Mouse (Mus musculus) gastrocnemius, adult 8-10 months (tissue): Measurements from ENCODE around the gene Gm6408. TPM values are rescaled to one million over a fixed set of nuclear protein-coding genes. Genes with fewer than 3 reads are reported as not detected.
"Not testable (repeated sequence)": the region's sequence is repeated elsewhere in the genome, so short reads cannot be mapped to it uniquely, and the experiment has no call there.

Experiments used
- DNase-seq, 2 experiments: peaks; one replicate each; pipeline ENCODE4 v3.0.0; 2022; ENCODE audit warnings: low spot score in 2 of 2
- total RNA-seq, 4 experiments: library from RNA; stranded (reverse); gene quantifications; 2 replicates each; pipeline ENCODE4 v1.2.4; 2022

Gm6408 gene
- total RNA-seq = not detected

DNA sequence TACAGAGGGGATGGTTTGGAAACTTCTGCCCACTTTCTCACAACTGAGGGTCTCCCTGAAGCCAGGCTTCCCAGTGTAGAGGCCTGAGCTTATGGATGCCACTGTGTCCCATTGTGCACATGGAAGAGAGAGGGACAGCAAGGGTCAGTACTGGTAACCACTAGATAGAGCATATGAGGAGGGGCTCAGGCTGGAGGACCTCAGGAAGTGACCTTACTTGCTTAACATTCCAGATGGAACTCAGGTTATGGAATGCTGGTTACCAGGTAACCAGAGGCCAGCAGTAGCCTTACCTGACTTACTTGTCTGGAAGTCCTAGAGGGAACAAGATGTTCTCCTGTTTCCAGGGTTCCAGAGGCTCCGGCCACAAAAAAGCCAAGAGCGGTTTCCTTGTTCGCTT is at the start of gene Gm6408:
Gm6408 (plus strand) TSS at position 301 of the 400 bp plus-strand sequence.
- not testable (repeated sequence) for DNase-seq

DNA sequence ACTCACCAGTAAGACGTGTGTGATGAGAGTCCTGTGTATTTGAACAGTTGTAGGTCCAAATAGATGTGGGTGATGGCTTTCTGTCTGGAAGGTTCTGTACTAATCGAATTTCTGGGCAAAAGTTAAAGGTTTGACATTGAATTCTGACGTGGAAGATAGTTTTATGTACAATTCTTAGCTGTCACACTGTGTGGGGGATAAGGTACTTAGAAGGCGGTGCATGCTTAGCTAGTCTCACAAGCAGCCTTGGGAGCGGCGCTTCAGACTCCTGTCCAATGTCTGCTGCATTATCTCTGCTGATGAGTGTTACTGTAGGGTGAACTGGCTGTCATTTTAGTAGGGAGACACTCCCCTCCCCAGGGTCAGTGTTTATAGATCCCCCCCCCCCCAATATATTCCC is 49.3 kb upstream of the Gm6408 start:
- no peak for DNase-seq

DNA sequence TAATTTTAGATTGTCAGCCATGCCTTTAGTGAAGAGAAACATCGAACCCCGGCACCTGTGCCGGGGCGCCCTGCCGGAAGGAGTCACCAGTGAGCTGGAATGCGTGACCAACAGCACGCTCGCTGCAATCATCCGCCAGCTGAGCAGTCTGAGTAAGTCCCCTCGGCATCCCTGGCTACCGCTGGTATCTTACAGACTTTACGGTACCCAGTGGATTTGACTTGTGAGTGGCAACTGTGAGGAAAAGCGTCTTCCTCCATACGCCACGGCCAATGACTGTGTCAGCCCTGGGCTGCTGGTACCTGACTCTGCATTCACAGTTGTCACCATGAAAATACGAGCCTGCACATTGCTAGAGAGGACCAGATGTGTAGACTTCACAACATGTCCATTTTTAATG is 46.4 kb upstream of the Gm6408 start:
- DNase-seq = no peak

DNA sequence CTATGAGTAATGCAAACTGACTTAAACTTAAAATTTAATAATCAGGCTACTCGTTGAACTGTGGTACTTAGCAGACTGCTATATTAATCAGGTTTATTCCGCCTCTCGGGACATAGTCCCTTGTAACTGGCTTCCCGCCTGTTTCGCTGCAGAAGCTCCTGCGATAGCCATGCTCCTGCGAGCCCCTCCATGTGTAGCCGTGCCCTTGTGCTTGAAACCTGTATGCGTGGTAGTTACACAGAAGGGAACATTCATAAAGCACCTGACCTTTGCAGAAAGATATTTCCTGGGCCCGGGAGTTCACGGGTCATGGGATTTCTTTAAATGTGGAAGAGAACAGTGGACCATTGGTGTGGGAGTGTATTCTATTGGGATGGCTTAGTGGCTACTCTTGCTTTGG is 45.0 kb upstream of the Gm6408 start:
- DNase-seq = no peak

DNA sequence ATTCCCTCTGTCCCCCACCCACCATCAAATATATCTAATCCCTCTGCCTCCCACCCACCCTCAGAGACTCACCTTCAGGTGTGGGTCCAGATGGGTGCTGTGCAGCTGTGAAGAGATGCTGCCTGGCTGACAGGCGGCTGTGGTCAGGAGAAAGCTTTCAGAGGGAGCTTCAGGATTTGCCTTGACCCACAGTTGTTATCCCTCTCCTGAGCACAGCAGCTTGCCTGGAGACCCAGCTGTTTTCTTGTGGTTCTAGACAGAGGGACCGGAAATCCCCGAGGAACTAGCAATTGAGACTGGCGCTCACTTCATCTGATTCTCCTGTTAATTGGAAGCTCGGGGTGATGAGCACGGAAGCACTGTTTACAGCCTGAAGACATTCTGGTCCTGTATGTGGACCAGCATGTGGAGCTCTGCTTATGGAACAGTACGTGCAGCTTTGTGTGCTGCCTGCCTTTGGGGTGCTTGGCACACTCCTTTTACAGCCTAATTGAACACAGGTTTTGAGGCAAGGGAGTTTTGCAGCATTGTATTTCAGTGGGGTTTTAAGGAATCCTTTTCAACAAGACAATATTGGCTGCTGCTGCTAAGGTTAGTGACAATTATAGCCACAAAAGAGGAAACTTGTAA is 42.5 kb upstream of the Gm6408 start:
- no peak for DNase-seq

DNA sequence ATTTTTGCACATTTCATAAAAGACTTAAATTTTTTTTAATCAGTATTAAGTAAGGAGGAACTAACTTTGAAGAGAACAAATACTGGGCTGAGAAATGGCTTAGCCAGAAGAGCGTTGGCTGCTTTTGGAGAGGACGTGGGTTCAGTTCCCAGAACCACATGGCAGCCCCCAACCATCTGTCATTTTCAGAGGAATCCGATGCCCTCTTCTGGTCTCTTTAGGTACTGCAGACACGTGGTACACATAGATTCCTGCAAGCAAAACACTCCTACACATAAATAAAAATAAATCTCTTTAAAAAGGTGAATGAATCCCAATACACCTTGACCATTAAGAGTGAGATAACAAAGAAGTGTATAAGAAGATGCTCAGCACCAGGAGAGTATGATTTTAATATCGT is 41.5 kb upstream of the Gm6408 start:
- no peak for DNase-seq

DNA sequence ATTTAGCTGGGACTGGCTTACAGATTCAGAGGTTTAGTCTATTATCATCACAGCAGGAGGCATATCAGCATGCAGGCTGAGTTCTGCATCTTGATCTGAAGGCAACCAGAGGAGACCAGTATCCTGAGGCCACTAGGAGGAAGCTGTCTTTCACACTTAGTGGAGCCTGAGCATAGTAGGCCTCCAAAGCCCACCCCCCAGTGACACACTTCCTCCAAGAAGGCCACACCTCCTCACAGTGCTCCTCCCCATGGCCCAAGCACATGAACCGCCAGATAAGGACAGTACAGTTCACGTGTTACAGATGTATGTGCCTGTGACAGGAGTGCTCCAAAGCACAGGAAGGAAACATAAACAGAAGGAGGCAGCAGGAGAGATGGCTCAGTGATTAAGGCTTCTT is 39.0 kb upstream of the Gm6408 start:
- DNase-seq = no peak

DNA sequence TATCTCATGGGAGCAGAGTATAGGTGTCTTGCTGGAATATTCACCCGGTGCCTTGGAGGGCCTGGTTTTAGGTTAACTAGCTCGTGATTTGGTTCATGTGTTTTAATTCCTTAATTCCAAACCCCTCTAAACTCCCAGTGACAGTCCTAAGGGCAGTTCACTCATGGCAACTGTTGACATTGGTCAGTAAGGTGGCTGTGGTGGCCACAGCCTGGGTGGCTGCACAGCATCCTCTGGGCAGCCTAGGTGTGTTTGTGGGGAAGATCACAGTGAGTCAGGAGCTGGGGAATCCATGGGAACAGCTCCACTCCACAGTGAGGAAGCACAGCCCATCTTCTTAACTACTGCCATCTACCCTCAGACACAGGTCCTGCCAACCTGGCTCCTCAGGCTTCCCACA is 35.1 kb upstream of the Gm6408 start:
- no peak for DNase-seq

DNA sequence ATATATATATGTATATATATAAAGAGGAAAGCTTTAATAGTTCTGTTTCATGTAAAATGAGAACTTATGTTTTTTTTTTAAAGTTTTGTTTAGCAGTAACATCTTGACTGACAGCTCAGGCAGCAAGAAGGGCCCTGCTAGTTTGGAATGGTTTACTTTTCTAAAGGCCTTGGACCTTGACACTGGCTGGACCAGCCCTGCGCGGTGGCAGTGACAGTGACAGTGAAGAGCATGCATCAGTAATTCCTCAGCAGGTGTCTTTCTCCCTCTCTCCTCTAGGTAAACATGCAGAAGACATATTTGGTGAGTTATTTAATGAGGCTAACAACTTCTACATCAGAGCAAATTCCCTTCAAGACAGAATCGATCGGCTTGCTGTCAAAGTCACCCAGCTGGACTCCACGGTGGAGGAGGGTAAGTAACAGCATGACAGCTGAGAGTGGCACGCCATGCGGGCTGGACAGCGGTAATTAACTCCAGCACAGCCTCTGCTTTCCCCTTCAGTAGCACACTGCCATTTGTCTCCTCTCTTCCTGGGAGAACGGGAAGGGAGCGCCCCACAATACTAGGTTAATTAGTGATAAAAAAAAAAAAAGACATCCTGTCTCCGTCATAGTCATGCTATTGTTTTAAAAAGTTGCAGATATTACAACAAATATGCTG is 30.0 kb upstream of the Gm6408 start:
- no peak for DNase-seq

DNA sequence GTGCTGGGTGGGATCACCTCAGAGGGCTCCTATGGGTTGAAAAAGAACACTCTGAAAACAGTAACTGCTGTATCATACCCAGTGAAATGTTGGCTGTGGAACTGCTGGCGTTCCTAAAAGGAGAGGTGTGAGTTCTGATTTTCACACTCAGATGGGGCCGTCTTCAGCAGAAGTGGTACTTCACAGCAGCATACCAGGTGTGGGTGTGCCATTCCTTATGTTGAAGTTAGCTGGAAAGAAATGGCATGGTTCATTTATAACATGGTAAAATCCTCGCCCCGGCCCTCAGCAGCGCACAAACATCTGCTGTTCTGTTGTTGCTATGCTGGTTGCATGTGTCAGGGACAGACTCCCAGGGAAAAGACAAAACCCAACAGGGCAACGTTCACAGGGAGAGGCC is 28.2 kb upstream of the Gm6408 start:
- DNase-seq = no peak

DNA sequence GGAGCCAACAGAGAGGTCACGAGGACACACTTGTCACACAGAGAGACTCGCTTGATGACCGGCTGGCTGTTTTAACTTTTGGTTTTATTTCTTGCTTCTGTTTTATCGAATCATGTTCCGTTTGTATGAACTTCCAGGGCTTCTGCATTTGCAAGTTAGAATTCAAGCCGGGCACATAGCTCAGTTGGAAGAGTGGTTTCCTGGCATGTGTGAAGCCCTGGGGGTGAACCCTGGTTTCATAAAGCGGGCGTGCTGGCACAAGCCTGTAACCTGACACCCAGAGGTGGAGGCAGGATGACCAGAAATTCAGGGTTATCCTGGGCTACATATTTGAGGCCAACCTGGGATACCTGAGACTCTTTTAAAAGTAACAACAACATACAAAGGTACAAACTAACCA is 20.2 kb upstream of the Gm6408 start:
- no peak for DNase-seq

DNA sequence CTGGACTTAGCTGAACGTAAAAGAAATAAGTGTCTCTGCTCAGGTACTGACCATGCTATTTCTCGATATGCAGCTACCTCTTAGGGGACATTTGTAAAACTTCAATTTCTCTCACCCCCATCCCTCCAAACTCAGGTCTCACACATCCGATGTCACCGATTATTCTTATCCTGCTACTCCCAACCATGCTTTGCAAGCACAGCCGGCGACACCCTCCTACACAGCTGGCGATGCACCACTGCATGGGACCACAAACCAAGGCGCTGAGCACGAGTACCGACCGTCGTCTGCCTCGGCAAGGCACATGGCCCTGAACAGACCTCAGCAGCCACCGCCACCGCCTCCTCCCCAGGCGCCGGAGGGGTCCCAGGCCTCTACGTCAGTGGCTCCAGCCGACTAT is 15.1 kb upstream of the Gm6408 start:
- no peak for DNase-seq

DNA sequence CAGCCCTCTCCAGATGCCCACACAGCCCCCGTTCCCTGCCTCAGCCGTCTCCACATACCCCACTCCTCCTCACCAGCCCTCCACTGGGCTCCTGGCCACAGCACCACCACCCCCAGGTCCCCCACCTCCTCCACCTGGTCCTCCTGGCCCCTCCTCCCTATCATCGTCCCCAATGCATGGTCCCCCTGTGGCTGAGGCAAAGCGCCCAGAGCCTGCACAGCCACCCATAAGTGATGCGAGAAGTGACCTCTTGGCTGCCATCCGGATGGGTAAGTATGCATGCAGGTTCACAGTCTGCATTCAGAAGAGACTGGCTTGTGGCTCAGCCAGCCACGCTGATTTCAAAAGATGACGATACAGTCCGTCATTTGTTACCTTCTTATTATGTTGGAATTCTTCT is 13.5 kb upstream of the Gm6408 start:
- no peak for DNase-seq

DNA sequence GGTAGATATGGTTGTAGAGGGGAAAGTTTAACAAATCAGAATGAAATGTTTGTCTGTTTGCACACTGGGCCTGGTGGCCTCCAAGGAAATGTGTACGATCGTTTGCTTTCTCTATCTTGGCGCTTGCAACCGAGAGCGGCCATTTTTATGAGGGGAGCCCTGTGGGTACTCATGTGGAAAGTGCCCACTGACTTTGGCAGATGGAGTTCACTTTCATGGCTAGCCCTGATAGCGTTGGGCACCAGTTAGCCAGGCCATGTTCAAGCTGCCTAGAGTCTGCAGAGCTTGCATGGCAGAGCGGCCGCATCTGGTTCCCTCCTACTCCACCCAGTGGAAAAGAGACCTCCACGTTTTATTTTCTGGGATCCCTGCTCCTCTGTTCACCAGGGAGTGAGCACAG is 10.9 kb upstream of the Gm6408 start:
- DNase-seq = no peak

DNA sequence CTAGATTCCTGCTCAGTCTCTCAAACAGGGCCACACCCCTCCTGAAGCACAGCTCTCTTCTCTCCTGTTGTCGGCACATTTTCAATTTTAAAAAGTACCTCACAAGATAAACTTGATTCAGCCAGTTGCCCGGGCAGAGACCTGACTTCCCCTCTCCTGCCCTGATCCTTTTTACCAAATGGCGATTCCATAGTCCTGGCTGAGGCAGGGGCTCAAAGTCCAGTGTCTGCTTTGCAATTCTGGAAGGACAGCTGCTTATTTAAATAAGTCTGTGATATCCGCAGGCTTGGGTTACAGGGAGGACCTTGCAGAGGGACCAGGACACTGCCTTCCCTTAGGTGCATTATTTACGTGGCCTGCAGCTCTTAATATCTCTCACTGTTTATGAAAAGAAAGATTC is 10.5 kb upstream of the Gm6408 start:
- no peak for DNase-seq

DNA sequence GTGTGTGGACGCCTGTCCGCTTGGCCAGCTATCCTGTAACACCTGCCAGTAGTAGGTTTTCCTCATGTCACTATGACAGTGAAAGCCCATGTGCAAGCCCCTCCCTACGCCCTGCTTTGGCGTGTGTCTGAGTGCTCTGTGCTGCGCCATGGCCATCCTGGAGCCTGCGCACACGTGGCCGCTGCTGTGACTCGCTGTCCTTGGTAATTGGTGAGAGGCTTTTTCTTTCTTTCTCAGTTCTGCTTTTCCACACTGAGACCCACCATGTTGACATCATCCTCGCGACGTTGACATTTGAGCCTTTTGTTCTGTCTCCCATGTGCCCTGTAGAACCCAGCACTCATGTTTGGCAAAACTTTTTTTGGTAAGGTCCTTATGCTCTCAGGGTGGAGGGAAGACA is 9.9 kb upstream of the Gm6408 start:
- DNase-seq = no peak

DNA sequence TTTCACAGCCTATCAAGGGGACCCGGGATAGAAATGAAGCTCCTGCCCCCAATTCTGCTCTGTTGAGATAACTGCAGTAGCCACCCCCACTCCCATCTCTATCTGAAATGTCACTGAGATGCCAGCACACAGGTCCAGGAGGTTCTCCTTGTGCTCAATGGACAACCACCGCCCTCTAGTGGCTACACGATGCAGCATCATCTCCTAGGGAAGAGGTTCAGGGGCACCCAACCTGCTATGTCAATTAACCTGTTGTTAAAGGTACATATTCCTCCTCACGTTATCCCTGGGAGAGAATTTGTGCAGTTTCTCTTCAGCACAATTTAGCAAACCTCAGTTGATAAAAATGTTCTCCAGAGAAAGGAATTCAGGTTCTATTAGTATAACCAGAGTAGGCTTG is 2.2 kb upstream of the Gm6408 start:
- DNase-seq = not testable (repeated sequence)

DNA sequence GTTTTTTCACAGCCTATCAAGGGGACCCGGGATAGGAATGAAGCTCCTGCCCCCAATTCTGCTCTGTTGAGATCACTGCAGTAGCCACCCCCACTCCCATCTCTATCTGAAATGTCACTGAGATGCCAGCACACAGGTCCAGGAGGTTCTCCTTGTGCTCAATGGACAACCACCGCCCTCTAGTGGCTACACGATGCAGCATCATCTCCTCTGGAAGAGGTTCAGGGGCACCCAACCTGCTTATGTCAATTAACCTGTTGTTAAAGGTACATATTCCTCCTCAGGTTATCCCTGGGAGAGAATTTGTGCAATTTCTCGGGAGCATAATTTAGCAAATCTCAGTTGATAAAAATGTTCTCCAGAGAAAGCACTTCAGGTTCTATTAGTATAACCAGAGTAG is 7.2 kb downstream of the Gm6408 start:
- not testable (repeated sequence) for DNase-seq

DNA sequence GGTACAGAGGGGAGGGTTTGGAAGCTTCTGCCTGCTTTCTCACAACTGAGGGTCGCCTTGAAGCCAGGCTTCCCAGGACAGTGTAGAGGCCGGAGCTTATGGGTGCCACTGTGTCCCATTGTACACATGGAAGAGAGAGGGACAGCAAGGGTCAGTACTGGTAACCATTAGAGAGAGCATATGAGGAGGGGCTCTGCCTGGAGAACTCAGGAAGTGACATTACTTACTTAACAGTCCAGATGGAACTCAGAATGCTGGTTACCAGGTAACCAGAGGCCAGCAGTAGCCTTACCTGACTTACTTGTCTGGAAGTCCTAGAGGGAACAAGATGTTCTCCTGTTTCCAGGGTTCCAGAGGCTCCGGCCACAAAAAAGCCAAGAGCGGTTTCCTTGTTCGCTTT is 9.3 kb downstream of the Gm6408 start, which contains the start of gene Gm6370:
Gm6370 (plus strand) TSS at position 301 of the 400 bp plus-strand sequence.
- not testable (repeated sequence) for DNase-seq

DNA sequence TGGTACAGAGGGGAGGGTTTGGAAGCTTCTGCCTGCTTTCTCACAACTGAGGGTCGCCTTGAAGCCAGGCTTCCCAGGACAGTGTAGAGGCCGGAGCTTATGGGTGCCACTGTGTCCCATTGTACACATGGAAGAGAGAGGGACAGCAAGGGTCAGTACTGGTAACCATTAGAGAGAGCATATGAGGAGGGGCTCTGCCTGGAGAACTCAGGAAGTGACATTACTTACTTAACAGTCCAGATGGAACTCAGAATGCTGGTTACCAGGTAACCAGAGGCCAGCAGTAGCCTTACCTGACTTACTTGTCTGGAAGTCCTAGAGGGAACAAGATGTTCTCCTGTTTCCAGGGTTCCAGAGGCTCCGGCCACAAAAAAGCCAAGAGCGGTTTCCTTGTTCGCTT is 20.3 kb downstream of the Gm6408 start, which contains the start of gene 4930449I24Rik:
4930449I24Rik (plus strand) TSS at position 301 of the 400 bp plus-strand sequence.
- DNase-seq = not testable (repeated sequence)

DNA sequence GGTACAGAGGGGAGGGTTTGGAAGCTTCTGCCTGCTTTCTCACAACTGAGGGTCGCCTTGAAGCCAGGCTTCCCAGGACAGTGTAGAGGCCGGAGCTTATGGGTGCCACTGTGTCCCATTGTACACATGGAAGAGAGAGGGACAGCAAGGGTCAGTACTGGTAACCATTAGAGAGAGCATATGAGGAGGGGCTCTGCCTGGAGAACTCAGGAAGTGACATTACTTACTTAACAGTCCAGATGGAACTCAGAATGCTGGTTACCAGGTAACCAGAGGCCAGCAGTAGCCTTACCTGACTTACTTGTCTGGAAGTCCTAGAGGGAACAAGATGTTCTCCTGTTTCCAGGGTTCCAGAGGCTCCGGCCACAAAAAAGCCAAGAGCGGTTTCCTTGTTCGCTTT is 32.1 kb downstream of the Gm6408 start, which contains the start of gene Gm3402:
Gm3402 (plus strand) TSS at position 301 of the 400 bp plus-strand sequence.
- DNase-seq = not testable (repeated sequence)

DNA sequence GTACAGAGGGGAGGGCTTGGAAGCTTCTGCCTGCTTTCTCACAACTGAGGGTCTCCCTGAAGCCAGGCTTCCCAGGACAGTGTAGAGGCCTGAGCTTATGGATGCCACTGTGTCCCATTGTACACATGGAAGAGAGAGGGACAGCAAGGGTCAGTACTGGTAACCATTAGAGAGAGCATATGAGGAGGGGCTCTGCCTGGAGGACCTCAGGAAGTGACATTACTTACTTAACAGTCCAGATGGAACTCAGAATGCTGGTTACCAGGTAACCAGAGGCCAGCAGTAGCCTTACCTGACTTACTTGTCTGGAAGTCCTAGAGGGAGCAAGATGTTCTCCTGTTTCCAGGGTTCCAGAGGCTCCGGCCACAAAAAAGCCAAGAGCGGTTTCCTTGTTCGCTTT is 43.7 kb downstream of the Gm6408 start, which contains the start of gene Gm3404:
Gm3404 (plus strand) TSS at position 301 of the 400 bp plus-strand sequence.
- DNase-seq = peak in 1 of 2 experiments; percentile 3
